Mouse (Mus musculus) heart, adult 18-20 months (tissue): ENCODE results near the gene Gm6902. TPM values are rescaled to one million over a fixed set of nuclear protein-coding genes. Genes with fewer than 3 reads are reported as not detected.
"Not testable (repeated sequence)": the region's sequence is repeated elsewhere in the genome, so short reads cannot be mapped to it uniquely, and the experiment has no call there.

ENCODE experiments used
- DNase-seq, 2 experiments: peaks; one replicate each; pipeline ENCODE4 v3.0.0; 2021 to 2022; ENCODE audit warnings: mixed read lengths in 1 of 2
- long read RNA-seq, 2 experiments: library from polyadenylated mRNA; stranded (forward); transcript quantifications; one replicate each; pipeline ENCODE4 v2.0.0; 2021
- total RNA-seq, 2 experiments: library from RNA; stranded (reverse); gene quantifications; 2 replicates each; pipeline ENCODE4 v1.2.3; 2021

Gene Gm6902
- total RNA-seq = not detected
- long read RNA-seq, experiment 1 = 0 reads
- long read RNA-seq, experiment 2 = 0 reads

DNA sequence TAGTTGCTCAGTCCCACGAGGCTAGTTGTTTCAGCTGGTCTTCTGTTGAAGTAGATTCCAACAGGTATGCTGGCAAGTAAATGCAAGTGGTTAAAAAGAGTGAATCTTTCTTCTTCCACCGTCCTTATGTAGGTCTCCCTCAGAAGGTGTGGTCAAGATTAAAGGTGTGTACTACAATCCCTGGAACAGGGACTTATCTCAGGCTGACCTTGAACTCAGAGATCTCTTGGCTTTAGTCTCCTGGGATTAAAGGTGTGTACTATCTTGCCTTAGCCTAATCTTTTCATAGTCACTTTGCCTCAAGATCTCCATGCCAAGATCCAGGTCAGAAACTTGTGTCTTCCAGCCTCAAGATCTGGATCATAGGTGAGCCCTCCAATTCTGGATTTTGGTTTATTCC, at the start of gene Gm6902:
TSS of gene Gm6902 (minus strand) at position 101 of the 400 bp plus-strand sequence.
- DNase-seq = not testable (repeated sequence)

DNA sequence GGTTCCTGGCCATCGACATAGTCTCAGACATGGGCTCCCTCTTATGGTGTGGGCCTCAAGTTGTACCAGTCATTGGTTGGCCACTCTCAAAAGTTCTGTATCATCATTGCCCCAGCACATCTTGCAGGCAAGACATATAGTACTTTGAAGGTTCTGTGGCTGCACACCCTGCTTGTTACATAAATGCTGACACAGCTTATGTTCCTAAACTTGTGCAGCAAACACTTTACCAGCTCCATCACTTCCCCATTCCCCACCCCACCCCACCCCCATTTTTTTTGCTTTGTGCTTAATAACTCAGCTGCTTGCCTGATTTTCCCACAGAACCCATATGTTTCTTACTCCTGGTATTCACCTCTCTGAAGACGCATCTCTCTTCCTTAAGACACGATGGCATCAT, 22.2 kb upstream of the Gm6902 start, which contains the start of gene Nlrp4e:
TSS of gene Nlrp4e (plus strand) at position 301 of the 400 bp plus-strand sequence.
- DNase-seq = not testable (repeated sequence)

DNA sequence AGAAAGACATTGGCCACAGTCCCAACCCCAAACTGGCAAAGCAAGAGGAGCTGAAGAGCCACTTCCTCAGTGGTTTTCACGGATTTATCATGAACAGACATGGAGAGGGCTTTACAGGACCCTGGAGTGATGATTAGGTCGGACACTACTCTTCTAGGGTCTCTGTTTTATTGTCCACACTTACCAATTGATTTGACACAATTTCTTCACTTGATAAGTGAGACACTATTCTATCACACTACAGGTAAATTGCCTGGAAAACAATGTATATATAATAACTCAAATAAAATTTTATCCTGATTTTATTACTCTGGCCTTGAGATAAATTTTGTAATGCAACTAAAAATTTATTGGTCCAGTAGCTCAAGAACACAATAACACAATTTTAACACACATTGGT, 27.1 kb downstream of the Gm6902 start, which contains the start of gene Vmn1r166:
TSS of gene Vmn1r166 (minus strand) at position 101 of the 400 bp plus-strand sequence.
- DNase-seq = not testable (repeated sequence)

Other genes with a start within 250 kb of the Gm6902 start
- not detected for gene Vmn1r163, start 223.4 kb downstream of the Gm6902 start, total RNA-seq
- gene Gm8720, start 211.4 kb downstream of the Gm6902 start, total RNA-seq = not detected
- gene Gm10662, start 134.4 kb downstream of the Gm6902 start, total RNA-seq = not detected
- not detected for gene Vmn1r165, start 61.6 kb downstream of the Gm6902 start, total RNA-seq
- gene Vmn1r166, start 27.2 kb downstream of the Gm6902 start, total RNA-seq = not detected
- not detected for gene Nlrp4e, start 22.3 kb upstream of the Gm6902 start, total RNA-seq
- not detected for gene Nlrp5, start 107.0 kb upstream of the Gm6902 start, total RNA-seq
- gene Vmn1r167, start 228.3 kb upstream of the Gm6902 start, total RNA-seq = not detected